Mouse (Mus musculus) lung, adult 18-20 months (tissue): ENCODE results near the gene Vmn1r197.
"Not testable (repeated sequence)": the region's sequence is repeated elsewhere in the genome, so short reads cannot be mapped to it uniquely, and the experiment has no call there.

Experiments used
- DNase-seq, 2 experiments: peaks; one replicate each; pipeline ENCODE4 v3.0.0; 2022; ENCODE audit warnings: mixed read lengths in 2 of 2

Gene Vmn1r197

DNA sequence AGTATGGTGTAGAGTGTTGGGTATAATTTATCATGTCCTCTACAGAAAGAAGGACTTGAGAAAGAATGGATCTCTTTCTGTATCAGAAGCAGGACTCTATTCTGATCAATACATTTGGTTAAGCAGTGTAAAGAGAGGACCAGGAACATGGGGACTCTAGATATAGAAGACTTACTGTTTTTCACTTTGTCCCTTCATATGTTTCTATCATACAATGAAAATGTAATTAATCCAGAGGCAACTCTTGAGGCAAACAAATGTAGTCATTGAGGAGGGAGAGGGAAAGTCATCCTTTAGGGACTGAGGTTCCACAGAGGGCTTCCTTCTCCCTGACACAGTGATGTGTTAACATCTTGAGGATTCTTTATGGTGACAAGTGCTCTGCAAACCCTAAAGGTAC is at the start of gene Vmn1r197:
Gene Vmn1r197 (plus strand): TSS at position 301 of the 400 bp plus-strand sequence.
- DNase-seq, result no peak

GRCm38 (mm10) chr13:22284578-22284977 is 39.8 kb upstream of the Vmn1r197 start:
- no peak for DNase-seq

- DNase-seq, result no peak
These were observed 34.8 kb upstream of the Vmn1r197 start, which contains the start of gene Vmn1r196 for GRCm38 (mm10) chr13:22289620-22290019. Gene Vmn1r196 (plus strand): TSS chr13:22289920.

- DNase-seq, result not testable (repeated sequence)
These were observed 16.3 kb upstream of the Vmn1r197 start for GRCm38 (mm10) chr13:22308075-22308474.

- DNase-seq, result no peak
These were observed 9.0 kb upstream of the Vmn1r197 start for GRCm38 (mm10) chr13:22315361-22315760.

DNA sequence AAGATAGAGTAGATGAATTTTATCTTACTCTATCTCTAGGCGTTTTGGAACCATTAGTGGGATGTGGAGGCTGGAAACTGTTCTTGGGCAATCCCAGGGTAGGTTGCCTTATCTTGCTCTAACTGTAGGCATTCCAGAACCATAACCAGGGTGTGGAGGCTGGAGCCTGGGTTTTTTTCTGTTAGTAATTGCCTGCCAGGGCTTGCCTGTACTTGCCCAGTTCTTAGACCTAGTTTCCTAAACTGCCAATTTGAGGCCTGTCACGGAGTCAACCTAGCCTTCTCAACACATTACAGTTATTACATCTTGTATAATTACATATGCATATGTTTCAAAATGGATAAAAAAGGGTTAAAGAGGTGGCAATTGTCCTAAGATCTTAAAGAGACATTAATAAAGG is 7.0 kb upstream of the Vmn1r197 start:
- DNase-seq, result no peak

GRCm38 (mm10) chr13:22320091-22320490 is 4.3 kb upstream of the Vmn1r197 start:
- DNase-seq, result no peak

- no peak for DNase-seq
These were observed 8.9 kb downstream of the Vmn1r197 start for GRCm38 (mm10) chr13:22333269-22333668.

GRCm38 (mm10) chr13:22335565-22335964 is 11.2 kb downstream of the Vmn1r197 start:
- DNase-seq, result no peak

- DNase-seq, result no peak
These were observed 25.7 kb downstream of the Vmn1r197 start, which contains the start of gene Vmn1r198 for GRCm38 (mm10) chr13:22350064-22350463. Gene Vmn1r198 (plus strand): TSS chr13:22350364.

- no peak for DNase-seq
These were observed 26.4 kb downstream of the Vmn1r197 start for GRCm38 (mm10) chr13:22350813-22351212.

DNA sequence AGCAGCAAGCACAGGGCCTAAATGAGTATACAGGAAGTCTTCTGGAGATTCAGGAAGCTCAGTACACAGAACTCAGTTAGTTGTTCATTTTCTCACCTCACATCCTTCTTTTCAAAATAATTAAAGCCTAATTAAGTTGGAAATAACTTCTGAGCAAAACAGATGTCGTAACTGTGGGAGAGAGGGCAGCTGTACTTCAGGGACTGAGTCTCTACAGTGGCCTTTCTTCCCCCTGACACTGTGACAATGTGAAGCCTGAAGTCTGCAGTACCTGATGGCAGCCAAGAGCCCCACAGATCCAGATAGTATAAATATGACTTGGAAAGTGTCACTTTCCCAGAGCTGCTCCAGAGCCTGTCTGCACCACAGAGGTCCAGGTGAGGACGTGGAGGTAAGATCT is 55.1 kb downstream of the Vmn1r197 start, which contains the start of gene Vmn1r199:
Gene Vmn1r199 (plus strand): TSS at position 301 of the 400 bp plus-strand sequence.
- no peak for DNase-seq

- not testable (repeated sequence) for DNase-seq
These were observed 56.7 kb downstream of the Vmn1r197 start for GRCm38 (mm10) chr13:22381128-22381527.
